Mouse (Mus musculus) brain, adult 2 months (tissue): ENCODE results near the gene Hpcal1.
"Not testable (repeated sequence)": the region's sequence is repeated elsewhere in the genome, so short reads cannot be mapped to it uniquely, and the experiment has no call there.

Experiments
- DNase-seq: peaks from one replicate; pipeline ENCODE4 v3.0.0; 2011; ENCODE audit warnings: low read depth, low spot score

Hpcal1 gene

DNA sequence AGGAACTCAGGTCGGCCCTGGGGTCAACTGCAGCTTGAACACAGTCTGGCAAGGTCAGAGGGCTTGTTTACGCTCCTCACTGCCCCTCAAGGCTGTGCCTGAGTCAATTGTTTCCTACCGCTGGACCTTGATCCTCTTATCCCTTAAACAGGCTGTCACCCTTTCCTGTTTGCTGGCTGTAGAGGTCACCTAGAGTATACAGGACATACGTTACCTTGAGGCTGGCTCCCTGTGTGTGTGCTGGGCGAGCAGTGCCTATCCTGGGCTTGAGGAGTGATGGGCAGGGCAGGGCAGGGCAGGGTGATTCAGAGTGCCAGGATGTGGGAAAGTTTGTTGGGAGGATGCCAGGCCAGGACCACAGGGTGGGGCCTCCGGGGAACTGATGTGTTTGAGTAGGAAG is 47.8 kb downstream of the Hpcal1 start:
- no peak for DNase-seq

DNA sequence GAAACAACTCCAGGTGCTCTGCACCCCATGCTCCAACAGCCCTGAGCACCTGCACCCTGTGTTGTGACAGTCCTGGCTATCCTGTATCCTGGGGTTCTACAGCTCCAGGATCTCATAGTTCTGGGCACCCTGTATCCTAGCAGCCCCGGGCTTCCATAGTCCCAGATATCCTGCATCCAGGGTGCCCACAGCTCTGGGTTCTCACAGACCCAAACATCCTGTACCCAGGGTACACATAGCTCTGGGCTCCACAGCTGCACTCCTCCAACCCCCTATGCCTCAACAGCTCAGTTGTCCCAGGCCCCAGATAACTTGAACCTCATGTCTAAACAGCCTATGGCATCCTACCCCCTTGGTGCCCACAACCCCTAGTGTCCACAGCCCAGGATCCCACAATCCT is 49.6 kb downstream of the Hpcal1 start:
- DNase-seq, result no peak

DNA sequence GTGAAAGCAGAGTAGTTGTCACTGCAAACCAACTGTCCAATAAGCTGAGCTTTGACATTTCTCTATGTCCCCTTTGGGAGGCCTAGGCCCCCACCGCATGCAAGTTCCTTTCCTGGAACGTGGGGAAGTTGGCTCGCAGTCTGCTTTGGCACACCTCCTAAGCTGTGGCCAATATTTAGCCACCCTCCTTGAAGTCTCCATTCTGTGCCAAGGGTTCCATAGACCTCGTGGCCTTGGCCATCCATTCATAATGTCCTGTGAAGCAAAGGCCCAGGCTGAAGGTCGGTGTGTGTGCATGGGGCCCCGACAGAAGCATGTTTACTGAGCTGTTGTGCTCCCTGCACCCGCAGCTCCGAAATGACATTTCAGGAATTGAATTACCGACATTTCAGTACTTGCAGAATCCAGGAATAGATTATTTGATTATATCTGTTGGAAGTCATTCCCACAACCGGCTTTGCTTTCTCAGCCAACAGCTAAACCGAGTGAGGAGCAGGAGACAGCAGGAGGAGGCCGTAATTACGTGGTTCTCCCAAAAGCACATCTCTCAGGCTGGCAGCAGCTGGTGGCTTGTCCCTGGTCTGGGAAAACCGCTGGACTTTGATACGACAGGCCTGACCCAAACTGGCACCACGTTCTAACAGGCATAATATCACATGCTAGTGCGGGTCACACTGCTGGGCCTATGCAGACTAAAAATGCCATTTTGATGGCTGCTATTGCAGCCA is 51.1 kb downstream of the Hpcal1 start:
- peak; percentile 88 for DNase-seq

DNA sequence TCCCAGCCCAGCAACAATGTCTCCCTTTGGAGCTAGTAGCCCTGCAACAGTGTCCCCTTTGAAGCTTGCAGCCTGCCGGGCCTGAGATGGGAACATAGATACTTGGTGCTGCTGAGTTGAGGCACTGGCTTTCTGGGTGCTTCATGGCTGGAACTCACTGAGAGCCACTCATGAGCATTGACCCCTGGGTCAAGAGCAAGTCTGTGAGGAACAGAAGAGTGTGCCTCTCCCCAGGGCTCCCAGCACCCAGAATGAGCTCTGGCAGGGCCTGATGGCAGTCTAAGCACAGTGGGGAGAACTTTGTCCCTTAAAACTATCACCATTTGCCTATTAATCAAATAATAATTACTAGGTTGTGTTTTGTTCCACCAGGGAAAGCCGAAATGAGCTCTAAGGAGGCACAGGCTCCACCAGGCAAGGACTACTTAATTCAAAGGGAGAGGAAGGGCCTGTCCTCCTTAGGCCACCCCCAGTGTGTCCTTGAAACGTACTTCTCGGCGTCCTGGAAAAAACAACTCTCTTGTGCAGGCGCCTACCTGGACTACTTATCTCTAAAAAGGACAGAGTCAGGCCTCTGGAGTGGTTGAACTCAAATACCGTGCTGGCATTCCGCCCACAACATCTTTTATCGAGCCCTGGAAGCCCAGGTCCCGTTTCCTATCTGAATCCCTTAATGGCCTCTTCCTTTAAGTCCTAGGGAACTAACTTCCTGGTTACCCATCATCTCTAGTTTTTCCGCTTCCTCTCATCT is 52.1 kb downstream of the Hpcal1 start:
- DNase-seq, result no peak

DNA sequence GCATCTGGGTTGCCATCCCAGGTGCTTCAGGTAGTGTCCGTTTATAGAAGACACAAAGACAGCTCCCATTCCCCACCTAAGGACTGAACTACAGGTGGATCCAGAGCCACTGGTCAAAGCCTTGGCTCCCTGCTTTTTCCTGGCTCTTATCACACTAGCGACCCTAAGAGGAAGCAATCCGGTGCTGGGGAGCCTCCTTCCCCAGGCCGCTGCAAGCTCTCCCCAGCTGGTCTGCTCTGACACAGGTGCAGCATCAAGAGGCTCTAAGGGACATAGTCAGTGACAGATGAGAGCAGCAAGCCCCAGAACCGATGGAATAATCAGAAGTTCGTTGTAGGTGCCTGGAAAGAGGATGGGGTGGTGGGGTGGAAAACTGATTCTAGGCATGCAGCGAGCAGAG is 54.8 kb downstream of the Hpcal1 start:
- DNase-seq, result no peak

- DNase-seq, result peak; percentile 98
These were observed 56.1 kb downstream of the Hpcal1 start for GRCm38 (mm10) chr12:17746725-17747124.

DNA sequence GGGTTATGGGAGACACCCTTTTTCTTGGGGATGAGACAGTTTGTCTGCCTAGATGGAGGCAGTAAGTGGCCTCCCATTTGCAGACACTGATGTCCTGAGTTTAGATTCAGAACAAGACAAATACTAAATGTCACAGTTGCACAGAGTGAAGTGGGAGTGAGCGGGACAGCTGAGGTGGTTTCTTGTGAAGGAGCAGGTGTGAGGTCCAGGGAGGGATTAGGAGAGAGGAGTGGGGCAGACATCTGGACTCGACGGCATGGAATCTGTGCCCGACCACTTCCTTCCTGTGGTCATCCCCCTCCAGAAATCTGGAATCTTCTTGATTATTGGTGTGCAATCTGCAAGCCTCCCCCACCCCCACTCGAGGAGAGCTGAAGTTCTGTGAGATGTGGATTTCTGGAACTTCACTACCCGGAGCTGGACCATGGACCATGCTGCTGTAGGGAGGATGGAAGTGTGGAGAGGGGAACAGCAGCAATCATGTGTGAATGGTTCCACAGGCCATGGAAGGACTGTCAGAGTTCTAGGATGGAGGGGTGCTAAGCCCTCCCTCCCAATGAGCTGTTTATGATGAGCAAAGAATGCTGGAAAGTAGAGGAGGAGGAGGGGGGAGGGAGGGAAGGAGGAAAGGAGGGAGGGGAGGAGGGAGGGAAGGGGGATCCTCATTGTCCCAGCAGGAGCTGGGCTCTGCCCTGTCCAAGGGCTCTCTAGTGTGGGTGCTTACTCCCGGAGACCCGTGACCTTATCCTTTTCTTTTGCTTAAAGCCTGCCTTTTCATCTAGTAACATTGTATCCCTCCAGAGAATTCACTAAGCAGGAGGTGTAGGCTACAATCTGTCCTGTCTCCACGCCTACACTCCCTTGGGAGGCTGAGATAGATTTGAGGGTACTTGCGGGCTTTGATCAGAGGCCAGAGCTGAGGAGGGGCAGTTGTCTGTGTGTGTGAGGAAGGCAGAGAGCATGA is 56.8 kb downstream of the Hpcal1 start:
- no peak for DNase-seq

- no peak for DNase-seq
These were observed 57.5 kb downstream of the Hpcal1 start for GRCm38 (mm10) chr12:17748155-17748529.

DNA sequence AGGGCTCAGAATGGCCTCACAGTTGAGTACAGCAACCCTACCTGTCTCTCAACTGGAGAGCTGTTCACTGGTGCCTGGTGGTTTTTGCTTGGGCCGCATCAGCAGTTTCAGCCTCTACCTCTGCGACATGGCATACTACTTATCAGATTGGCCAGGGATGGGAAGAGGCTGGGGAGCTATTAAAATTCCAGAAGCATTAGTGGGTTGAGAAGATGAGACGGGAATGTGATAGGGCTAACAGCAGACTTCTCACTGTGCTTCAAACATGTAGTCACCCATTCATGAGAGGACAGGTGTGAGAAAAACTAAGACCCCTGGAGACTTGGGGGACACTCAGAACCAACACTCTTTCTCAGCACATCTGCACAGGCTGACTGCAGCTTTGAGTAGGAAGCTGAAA is 59.1 kb downstream of the Hpcal1 start:
- no peak for DNase-seq

GRCm38 (mm10) chr12:17750500-17750899 is 59.8 kb downstream of the Hpcal1 start:
- peak; percentile 30 for DNase-seq

DNA sequence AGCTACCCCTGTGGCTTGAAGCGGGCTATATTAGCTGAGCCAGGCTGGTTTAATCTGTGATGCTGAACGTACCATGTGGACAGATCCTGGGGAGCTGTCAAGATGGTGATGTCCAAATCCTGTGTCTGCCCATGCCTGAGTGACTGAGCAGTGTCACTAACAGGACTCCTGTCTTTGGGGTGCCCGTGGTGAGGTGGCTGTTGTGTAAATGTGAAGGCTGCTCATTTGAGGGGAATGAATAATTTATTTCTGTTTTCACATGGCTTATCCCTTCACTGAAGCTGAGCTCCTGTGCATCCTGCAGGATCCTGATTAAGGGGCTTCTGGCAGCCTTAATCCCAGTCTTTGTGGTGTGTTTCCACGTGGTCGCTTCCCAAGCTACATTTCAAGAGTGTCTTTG is 62.2 kb downstream of the Hpcal1 start:
- DNase-seq, result peak; percentile 28

DNA sequence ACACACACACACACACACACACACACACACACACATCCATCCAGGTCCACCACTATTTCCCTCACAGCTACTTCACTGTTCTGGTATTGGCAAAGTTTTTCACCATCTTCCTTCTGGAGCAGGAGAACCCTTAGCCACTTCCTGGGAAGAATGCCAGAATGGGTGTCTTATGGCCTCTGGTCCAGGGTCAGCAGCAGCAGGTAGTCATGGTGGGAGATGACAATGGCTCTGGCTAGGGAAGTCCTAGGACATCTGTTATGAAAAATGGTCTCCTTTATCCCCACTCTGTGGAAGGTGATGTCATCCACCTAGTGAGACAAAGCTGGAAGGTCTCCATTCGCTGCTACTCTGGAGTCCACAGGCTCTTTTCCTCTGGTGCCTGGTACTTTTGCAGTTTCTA is 64.1 kb downstream of the Hpcal1 start:
- peak; percentile 30 for DNase-seq

DNA sequence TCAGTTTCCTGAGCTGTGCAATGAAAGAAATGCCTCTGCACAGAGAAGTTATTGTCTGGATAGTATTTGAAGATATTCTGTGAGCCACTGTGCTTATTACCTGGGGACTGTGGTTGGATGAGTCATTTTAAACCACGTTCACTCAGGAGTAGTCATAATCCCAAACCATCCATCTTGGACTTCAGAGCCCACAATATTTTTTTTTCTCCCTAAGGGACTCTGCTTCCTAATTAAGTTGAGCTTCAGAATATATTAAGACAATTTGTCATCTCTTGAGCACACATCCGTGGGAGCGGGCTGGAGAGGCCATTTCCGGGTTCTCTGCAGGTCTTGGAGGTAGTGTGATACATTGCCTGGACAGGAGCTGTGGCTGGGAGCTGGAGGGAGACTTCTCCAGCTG is 66.2 kb downstream of the Hpcal1 start:
- no peak for DNase-seq

DNA sequence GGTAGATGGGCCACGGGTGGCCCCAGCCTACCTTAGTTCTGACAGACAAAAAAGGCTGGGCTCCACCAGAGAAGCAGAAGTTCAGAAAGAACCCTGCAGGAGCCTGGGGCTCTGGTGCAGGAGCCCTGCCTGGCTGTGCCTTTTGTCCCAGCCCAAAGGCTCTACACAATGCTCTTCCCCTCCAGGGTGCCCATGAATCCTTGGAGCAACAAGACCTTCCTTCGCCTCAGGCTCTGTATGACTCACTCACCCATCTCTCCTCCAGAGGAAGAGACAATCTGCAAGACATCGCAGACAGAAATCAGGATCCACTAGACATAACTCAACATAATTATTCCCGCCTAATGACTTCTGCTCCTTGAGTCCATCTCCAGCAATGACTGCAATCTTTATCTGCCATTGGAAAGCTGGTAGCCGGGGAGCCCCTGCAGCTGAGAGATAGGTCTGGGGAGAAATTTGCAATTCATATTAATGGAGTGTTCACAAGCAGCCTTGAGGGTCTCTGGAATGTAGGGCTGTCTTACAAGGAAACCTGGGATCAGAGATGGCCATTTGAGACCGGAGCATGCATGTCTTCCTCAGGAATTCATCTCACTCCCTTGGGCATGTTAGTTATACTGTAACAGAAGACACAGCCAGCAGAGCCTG is 71.8 kb downstream of the Hpcal1 start:
- DNase-seq, result peak; percentile 22

GRCm38 (mm10) chr12:17763054-17763453 is 72.4 kb downstream of the Hpcal1 start:
- no peak for DNase-seq

GRCm38 (mm10) chr12:17764005-17764404 is 73.3 kb downstream of the Hpcal1 start:
- DNase-seq, result no peak

DNA sequence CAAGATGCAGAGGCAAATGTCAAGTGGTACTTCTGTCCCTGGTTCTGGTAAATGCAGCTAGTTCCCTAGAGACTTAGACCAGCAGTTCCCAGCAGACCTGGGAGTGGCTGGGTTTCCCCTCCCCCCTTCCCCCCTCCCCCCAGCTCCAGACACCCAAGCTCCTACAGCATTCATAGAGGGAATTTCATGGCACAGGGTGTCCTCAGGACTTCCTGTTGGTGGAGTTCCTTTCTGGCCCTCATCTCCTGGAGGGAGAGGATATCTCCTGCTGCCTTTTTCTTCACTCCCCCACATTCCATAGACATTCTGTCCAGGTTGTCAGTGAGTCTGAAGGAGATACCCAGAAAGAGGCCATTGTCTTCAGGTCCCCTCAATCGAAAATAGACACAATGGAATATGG is 76.9 kb downstream of the Hpcal1 start:
- not testable (repeated sequence) for DNase-seq

DNA sequence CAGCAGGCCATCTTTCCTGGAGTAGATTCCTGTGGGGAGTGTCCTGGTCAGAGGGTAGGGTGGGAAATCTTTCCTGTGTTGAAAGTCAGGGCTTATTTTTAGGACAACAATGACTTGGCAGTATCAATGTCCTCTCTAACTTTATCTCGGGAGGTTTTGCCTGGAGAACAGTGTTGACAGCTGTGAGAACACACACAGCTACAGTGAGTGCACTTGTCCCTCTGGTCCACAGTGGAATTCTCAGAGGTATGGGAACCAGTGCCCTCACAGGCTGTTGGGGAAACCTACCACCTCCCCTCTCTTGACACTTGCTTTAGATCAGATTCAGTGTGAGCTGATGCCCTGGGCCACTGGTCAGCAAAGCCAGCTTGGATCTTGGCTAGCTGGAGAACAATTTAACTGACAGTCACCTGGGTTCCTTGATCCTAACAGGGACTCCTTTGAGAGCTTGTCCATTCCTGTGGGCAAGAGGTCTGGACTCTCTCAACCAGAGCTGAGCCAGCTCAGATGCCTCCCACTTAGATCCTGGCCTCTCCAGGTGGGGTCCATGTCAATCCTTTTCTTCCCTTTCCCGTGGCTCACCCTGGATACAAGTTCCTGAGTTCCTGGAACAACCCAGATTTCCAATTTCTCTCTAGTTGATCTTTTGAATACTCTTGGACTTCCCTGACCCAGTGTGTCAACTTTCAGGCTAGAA is 79.0 kb downstream of the Hpcal1 start:
- DNase-seq, result no peak

DNA sequence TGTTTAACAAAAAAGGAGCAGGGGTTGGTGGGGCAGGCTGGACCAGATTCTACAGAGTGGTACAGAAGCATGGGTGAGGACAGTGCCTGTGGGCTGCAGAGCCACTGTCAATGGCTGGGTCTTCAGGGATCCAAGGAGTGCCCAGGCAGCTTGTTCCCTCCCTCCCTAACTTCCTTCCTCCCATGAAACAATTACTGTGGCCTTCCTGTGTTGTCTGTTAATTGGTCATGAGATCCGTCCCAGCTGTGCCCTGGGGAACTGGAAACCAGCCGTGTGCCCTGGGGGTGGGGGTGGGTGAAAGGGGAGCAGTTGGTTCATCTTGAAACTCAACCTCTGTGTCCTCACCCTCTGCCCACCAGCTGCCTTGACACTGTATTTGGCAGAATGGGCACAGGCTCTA is 79.9 kb downstream of the Hpcal1 start:
- DNase-seq, result no peak

DNA sequence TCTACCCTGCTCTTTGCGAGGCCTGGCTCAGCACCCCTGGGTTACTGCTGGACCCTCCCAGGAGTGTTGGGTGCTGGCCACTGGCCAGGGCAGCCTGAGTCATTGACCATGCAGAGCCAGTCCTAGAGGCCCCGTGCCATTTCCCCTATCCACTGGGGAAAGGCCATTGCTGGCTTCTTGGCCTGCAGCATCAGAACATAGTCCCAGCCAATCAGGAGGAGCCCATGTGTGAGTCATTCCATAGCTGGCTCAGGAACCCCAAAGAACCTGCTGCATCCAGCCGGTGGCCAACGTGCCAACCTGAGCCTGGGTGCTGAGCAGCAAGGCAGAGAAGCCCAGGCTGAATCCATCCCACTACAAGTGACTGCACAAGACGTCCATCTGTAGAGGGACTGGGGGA is 83.1 kb downstream of the Hpcal1 start:
- DNase-seq, result peak; percentile 89

GRCm38 (mm10) chr12:17774842-17775241 is 84.2 kb downstream of the Hpcal1 start:
- not testable (repeated sequence) for DNase-seq
